Comparison of ENCODE assay signal across 18 mouse cellular contexts in genomic region chr12:91759836-91760235, GRCm38 (mm10).
"Had no signal": no experiment of that assay in that cellular context is flagged by ENCODE, and none has a peak within 500 bp of the region (broad histone marks: within the 10 kb centered on the region; RNA-seq: fewer than 3 reads in every experiment).

No protein-coding gene starts in this region.

- ATAC-seq: midbrain, embryonic 16.5 days had no signal

- H3K27me3 ChIP-seq: midbrain, embryonic 12.5 days; neural tube, embryonic 13.5 days; neural tube, embryonic 15.5 days had no signal

- H3K4me2 ChIP-seq: lung, embryonic 14.5 days; midbrain, embryonic 12.5 days; neural tube, embryonic 13.5 days; neural tube, embryonic 15.5 days had no signal

- H3K27ac ChIP-seq: midbrain, embryonic 10.5 days; midbrain, embryonic 12.5 days; neural tube, embryonic 13.5 days; neural tube, embryonic 15.5 days had no signal

- H3K9ac ChIP-seq: lung, embryonic 14.5 days; midbrain, embryonic 12.5 days; neural tube, embryonic 13.5 days; neural tube, embryonic 15.5 days had no signal

- H3K9me3 ChIP-seq: midbrain, embryonic 10.5 days; midbrain, embryonic 12.5 days; neural tube, embryonic 13.5 days; neural tube, embryonic 15.5 days had no signal

- H3K4me3 ChIP-seq: midbrain, embryonic 10.5 days; midbrain, embryonic 12.5 days; myocyte; neural tube, embryonic 13.5 days; neural tube, embryonic 15.5 days had no signal

- DNase-seq: lung, adult 18-20 months; lung, embryonic 14.5 days; lung, postnatal 4 days; midbrain, embryonic 14.5 days; retina, postnatal 1 day; right cerebral cortex, adult 18-20 months; right cerebral cortex, postnatal 25 days; right cerebral cortex, postnatal 4 days; spleen, adult 18-20 months; thymus, adult 18-20 months; thymus, postnatal 14 days; thymus, postnatal 36 days had no signal

- H3K36me3 ChIP-seq: midbrain, embryonic 10.5 days; midbrain, embryonic 12.5 days; neural tube, embryonic 13.5 days; neural tube, embryonic 15.5 days had no signal
